Mouse (Mus musculus) liver, embryonic 11.5 days (tissue): ENCODE results near the gene Bpgm. TPM values are rescaled to one million over a fixed set of nuclear protein-coding genes. Genes with fewer than 3 reads are reported as not detected.

ENCODE experiments used
- ATAC-seq: fragments of 200-750 bp; cut with Nextera tagmentation; replicated peaks from 2 replicates; pipeline ENCODE4 v1.8.0; 2017; ENCODE audit warnings: moderate number of reproducible peaks, mild to moderate bottlenecking, moderate TSS enrichment, moderate library complexity; ENCODE audit not compliant: low FRiP score
- DNase-seq: peaks from one replicate; pipeline ENCODE4 v3.0.0-alpha.2; 2017; ENCODE audit warnings: low spot score
- H3K27ac ChIP-seq: fragments of 300-500 bp; sonication (generic); 2 replicates; pipeline ENCODE4 v1.5.1; 2014; ENCODE audit warnings: mild to moderate bottlenecking, low read depth, low read length, control low read depth
- H3K27me3 ChIP-seq: fragments of 300-500 bp; sonication (generic); replicated peaks from 2 replicates; pipeline ENCODE4 v1.6.1; 2014; ENCODE audit warnings: low read length, mixed read lengths; ENCODE audit not compliant: control insufficient read depth, insufficient read depth
- H3K36me3 ChIP-seq: fragments of 300-500 bp; sonication (generic); 2 replicates; pipeline ENCODE4 v1.6.1; 2014; ENCODE audit warnings: mild to moderate bottlenecking, low read length, moderate library complexity, mixed read lengths; ENCODE audit not compliant: control insufficient read depth, insufficient read depth
- H3K4me1 ChIP-seq: fragments of 300-500 bp; sonication (generic); replicated peaks from 2 replicates; pipeline ENCODE4 v1.6.1; 2014; ENCODE audit warnings: low read length, mixed read lengths; ENCODE audit not compliant: control insufficient read depth, insufficient read depth
- H3K4me2 ChIP-seq: fragments of 300-500 bp; sonication (generic); 2 replicates; pipeline ENCODE4 v1.6.1; 2014; ENCODE audit warnings: mild to moderate bottlenecking, control low read depth, moderate library complexity
- H3K4me3 ChIP-seq: fragments of 300-500 bp; sonication (generic); 2 replicates; pipeline ENCODE4 v1.5.1; 2014; ENCODE audit warnings: low read depth, low read length, control low read depth
- H3K9ac ChIP-seq: fragments of 300-500 bp; sonication (generic); 2 replicates; pipeline ENCODE4 v1.6.1; 2014; ENCODE audit warnings: low read depth, low read length, control low read depth
- H3K9me3 ChIP-seq: fragments of 300-500 bp; sonication (generic); 2 replicates; pipeline ENCODE4 v1.6.1; 2016; ENCODE audit warnings: low read length, inconsistent platforms, mixed read lengths; ENCODE audit not compliant: control insufficient read depth
- WGBS: fragments of 180-500 bp; shearing (Covaris S2); extraction: QIAGEN DNeasy Blood & Tissue Kit; methylation state at CpG from one replicate; pipeline ENCODE4 v1.1.7; 2014; 5-methylcytosine and 5-hydroxymethylcytosine counted together
- polyA plus RNA-seq: library from polyadenylated mRNA; unstranded; fragments of >200 nt; fragmentation: Nextera tagmentation; extraction: Ambion mirVana; gene quantifications from 2 replicates; pipeline ENCODE4 v1.2.1, GENCODE M21; 2014

Gene Bpgm
- polyA plus RNA-seq: 38.1 and 43.4 TPM in 2 replicates

DNA sequence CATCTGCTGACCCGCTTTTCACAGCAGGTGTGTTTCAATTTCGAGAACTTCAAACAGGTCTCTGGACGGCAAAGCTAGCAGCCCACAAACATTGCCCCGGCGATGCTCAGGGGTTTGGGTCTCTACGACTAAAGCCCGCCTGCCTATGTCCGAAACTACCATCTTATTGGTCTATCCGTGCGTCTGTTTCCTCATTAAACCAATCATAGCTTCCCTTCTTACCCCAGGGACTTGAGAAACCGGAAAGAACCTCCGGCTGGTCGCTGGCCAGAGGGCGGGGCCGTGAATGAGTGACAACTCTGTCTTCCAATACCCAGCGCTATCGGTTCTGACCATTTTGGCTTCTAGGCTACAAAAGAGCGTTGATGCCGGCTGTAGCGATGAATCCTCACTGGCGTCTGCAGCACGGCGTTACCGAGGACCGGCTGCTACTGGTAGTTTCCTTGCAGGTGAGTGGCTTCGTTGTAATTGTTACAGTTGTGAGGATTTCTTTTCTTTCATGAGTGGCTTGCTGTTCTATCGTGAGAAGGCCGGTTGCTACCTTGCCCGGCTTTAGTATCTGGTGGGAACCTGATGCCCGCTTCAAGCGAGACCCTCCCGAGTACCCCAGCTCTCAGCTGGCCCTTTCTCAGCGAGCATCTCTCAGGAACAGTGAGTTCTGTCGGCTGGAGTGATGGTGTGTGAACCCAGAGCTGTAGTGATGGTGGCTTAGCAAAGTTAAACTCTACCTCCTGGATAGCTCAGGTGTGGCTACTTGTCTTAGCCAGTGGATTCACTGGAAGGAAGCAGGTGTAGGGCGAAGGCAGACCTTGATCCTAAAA is at the start of gene Bpgm:
Gene Bpgm (plus strand): TSS at position 234 of the 821 bp plus-strand sequence.
- peaks cover 50% of the 10 kb centered on the region for H3K4me1 ChIP-seq
- peak within 1 kb of the TSS; percentile 74 for H3K4me3 ChIP-seq
- H3K27me3 ChIP-seq: no peaks in the 10 kb centered on the region
- peak within 1 kb of the TSS; percentile 76 for H3K9ac ChIP-seq
- H3K36me3 ChIP-seq: no peaks in the 10 kb centered on the region
- peak; percentile 93 for ATAC-seq
- peak within 1 kb of the TSS; percentile 88 for H3K4me2 ChIP-seq
- H3K9me3 ChIP-seq: no peaks in the 10 kb centered on the region
- DNase-seq: peak; percentile 94
- peak within 1 kb of the TSS; percentile 78 for H3K27ac ChIP-seq
- WGBS: under 1% methylated on average over 35 of the region's 35 CpGs

DNA sequence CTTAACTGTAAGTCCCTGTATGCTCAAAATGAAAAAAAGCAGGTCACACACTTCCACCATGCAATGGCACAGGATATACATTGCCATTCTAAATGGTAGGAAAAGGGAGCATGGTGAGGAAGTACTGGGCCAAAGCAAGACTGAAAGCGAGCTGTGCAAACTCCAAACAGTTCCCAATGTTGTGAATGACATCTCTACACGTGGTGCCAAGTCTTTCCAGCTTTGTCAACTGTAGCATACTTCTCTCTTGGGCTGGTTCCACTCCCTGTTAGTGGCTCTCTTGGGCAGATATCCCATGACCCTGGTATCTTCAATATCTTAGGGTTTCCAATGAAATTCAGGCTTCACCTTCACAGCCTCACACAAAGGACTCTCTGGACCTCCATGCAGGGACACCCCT is 37.0 kb upstream of the Bpgm start:
- Histone ChIP-seq H3K4me2 (no peak overlapping the region), H3K4me1 (no peaks in the 10 kb centered on the region), H3K9me3 (no peaks in the 10 kb centered on the region), H3K27me3 (no peaks in the 10 kb centered on the region), H3K4me3 (no peak overlapping the region), H3K27ac (no peak overlapping the region), H3K9ac (no peak overlapping the region), H3K36me3 (no peaks in the 10 kb centered on the region)
- ATAC-seq: no peak
- DNase-seq: no peak
- 57% methylated on average over 2 of the region's 2 CpGs for WGBS

DNA sequence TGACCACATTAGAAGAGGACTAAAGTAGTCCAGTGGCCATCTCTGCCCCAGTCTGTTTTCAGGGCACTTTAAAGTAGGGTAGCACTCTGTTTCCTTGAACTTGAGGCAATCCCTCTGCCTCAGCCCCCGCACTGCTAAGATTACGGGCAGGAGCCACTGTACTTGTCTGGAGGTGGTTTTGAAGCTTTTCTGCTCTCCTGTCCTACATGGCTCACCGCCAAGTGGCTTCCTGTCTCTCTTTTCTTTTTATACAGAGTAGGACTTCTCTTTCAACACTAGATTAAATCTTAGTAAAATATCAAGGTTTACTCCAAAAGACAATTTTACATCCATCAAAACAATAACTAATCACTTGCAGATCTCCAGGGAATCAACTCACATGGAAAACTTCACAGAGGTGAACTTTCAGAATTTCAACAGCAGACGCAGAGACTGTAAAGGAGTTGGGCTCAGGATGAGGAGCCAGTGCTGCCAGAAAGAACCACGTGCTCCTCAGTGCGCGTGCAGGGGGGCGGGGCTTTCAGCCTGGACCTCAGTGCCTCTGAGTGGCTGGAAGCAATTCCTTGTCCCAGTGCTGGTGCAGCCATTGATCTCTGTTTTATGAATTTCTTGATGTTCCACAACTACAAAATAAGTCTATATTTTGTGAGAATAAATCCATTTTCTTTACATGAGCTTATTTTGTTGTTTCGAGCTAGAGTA is 34.3 kb upstream of the Bpgm start:
- H3K9me3 ChIP-seq: no peaks in the 10 kb centered on the region
- no peak overlapping the region for H3K9ac ChIP-seq
- H3K4me1 ChIP-seq: no peaks in the 10 kb centered on the region
- no peaks in the 10 kb centered on the region for H3K27me3 ChIP-seq
- no peak overlapping the region for H3K27ac ChIP-seq
- ATAC-seq: no peak
- DNase-seq: no peak
- no peak overlapping the region for H3K4me3 ChIP-seq
- no peaks in the 10 kb centered on the region for H3K36me3 ChIP-seq
- H3K4me2 ChIP-seq: no peak overlapping the region
- WGBS: 66% methylated on average over 9 of the region's 9 CpGs

DNA sequence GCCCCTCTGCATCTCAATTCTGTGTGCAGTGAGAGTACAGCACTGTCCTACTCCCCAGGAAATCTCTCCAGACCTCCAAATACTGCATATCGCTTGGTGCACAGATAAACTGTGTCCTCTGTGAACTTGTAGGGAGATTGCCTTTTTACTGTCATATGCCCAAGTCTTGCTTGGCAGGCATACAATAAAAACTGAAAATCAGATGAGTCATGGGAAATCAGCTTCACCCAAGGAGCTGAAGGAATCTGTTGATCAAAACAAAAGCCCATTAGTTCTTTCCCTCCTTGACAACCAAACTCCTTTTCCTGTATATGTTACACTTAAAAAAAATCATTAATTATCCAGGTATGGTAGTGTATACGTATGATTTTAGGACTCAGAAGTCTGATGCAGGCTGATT is 32.2 kb upstream of the Bpgm start:
- Histone ChIP-seq H3K4me2 (no peak overlapping the region), H3K9ac (no peak overlapping the region), H3K4me3 (no peak overlapping the region), H3K27ac (no peak overlapping the region), H3K4me1 (no peaks in the 10 kb centered on the region), H3K27me3 (no peaks in the 10 kb centered on the region), H3K36me3 (no peaks in the 10 kb centered on the region), H3K9me3 (no peaks in the 10 kb centered on the region)
- DNase-seq (no peak), ATAC-seq (no peak)
- WGBS: 77% methylated on average over 2 of the region's 2 CpGs

DNA sequence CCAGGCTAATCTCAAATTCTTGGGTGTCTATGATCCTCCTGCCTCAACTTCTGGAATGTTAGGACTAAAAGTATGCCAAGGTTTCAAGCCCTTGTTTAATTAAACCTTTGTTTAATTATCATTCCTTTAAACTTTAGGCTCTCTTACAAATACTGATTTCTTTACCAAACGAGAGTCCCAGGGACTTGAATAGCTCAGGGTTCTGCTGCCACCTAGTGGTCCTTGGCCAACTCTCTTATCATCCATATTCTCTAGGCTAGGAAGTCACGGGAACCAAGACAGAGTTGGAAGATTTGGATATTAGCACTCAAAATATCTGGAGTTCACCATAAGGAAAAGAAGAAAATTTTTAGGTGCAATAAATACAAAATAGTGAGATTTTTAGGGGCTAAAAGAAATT is 28.0 kb upstream of the Bpgm start:
- H3K27me3 ChIP-seq: no peaks in the 10 kb centered on the region; the same call in 1 of the 2 replicates
- H3K27ac ChIP-seq: no peak overlapping the region
- no peaks in the 10 kb centered on the region for H3K36me3 ChIP-seq
- DNase-seq (peak; percentile 41), ATAC-seq (no peak)
- no peaks in the 10 kb centered on the region for H3K9me3 ChIP-seq
- H3K4me1 ChIP-seq: no peaks in the 10 kb centered on the region
- H3K9ac ChIP-seq: no peak overlapping the region
- H3K4me2 ChIP-seq: no peak overlapping the region
- 9% methylated on average over 2 of the region's 2 CpGs for WGBS
- H3K4me3 ChIP-seq: no peak overlapping the region

DNA sequence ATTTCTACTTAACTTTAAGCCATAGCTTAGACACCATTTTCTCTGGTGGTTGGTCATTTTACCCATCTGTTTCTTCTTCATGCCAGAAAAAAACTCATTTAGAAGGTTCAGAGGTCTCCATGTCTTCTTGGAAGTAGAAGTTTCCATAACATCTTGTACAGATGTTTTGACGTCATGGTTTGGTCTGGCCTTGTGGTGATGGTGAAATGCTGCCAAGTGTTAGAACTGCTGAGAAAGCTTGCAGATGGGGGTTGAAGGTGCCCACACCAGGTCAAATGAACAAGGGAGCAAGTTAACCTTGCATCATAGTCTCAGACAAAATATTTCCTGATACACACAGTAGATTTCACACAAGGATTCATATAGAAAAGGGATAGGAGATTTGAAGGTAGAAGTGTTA is 27.3 kb upstream of the Bpgm start:
- H3K9ac ChIP-seq: no peak overlapping the region
- WGBS: 57% methylated on average over 1 of the region's 1 CpGs
- no peaks in the 10 kb centered on the region for H3K4me1 ChIP-seq
- no peak overlapping the region for H3K4me3 ChIP-seq
- no peak for DNase-seq
- no peak for ATAC-seq
- H3K27ac ChIP-seq: no peak overlapping the region
- H3K27me3 ChIP-seq: no peaks in the 10 kb centered on the region; the same call in 1 of the 2 replicates
- H3K9me3 ChIP-seq: no peaks in the 10 kb centered on the region
- no peak overlapping the region for H3K4me2 ChIP-seq
- no peaks in the 10 kb centered on the region for H3K36me3 ChIP-seq

DNA sequence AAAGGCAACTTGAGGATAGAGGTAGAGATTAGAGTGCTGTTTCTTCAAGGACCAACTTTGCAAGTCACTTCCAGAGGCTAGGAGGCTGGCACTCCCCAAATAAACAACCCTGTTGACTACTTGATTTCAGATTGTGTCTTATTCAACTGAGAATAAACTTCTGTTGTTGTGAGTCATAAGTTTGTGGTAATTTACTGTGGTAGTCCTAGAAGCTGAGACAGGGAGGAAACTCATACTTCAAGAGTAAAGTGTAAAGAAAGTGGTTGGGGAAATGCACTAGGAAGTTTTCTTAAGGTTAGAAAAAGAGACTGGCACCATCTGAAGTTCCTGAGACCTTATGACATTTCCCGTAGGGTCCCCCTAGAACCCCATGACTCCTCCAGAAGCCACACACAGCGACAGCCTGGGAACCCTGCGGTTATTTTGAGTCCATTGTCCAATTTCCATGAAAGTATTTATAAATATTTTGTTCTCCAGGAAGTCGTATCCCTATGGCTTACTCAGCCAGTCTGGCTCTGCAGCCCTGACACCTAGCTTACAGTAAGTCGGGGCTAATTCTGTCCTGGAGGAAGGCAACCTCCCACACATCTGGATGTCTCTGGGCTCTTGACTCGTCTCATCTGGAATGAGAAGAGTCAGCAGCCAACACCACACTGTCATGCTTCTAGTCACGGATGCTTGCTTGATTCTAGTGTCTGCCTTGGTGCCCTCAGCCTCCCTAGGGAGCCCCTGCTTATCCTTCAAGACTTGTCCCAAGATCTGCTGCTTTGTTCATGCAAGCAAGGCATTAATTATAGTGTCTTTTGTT is 22.8 kb upstream of the Bpgm start:
- no peak overlapping the region for H3K4me2 ChIP-seq
- no peaks in the 10 kb centered on the region for H3K4me1 ChIP-seq
- 52% methylated on average over 7 of the region's 7 CpGs for WGBS
- H3K4me3 ChIP-seq: no peak overlapping the region
- ATAC-seq (no peak), DNase-seq (no peak)
- no peaks in the 10 kb centered on the region for H3K9me3 ChIP-seq
- no peaks in the 10 kb centered on the region for H3K36me3 ChIP-seq
- no peak overlapping the region for H3K9ac ChIP-seq
- H3K27me3 ChIP-seq: peaks cover 2% of the 10 kb centered on the region; the same call in 1 of the 2 replicates
- no peak overlapping the region for H3K27ac ChIP-seq

DNA sequence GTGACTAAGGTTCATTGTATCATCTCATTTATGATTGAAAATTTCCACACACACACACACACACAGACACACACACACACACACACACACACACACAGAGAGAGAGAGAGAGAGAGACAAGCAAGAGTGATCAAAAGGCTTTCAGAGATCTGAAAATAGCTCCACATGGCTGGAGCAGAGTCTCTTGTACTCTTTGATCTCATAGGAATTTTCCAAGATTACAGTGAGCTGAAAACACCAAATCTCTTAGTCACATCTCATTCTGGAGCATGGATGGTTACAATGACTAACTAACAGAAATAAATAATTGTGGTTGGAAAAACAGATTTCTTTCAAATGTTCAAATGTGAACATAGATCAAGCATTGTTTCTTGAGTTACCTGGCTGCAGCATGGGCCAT is 16.6 kb upstream of the Bpgm start:
- Histone ChIP-seq H3K4me3 (no peak overlapping the region), H3K9me3 (no peaks in the 10 kb centered on the region), H3K9ac (no peak overlapping the region), H3K27ac (no peak overlapping the region), H3K36me3 (no peaks in the 10 kb centered on the region), H3K27me3 (no peaks in the 10 kb centered on the region), H3K4me2 (no peak overlapping the region), H3K4me1 (no peaks in the 10 kb centered on the region)
- DNase-seq: no peak
- ATAC-seq: no peak
